Mouse (Mus musculus): ENCODE measurements around the gene Gm21854.
"Not testable (repeated sequence)": the region's sequence is repeated elsewhere in the genome, so short reads cannot be mapped to it uniquely, and the experiment has no call there.

Gene Gm21854

DNA sequence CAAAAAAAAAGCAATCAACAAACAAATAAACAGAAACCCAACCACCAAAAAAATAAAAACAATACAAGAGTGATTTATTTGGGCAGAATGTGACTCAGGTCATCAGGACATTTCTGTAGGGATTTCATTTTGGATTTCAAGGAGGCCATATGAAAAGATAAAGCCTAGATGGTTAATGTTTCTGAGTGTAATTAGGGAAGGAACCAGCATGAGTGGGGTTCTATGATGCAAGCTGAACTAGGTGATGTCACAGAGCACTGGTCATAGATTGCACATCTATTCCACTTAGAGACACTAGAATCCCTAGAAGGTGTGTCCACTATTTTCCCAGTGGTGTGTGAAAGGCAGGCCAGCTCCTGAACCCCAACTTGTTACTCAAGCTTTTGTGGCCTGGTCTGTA is at the start of gene Gm21854:
TSS of gene Gm21854 (plus strand) at position 301 of the 400 bp plus-strand sequence.
- DNase-seq = not testable (repeated sequence)
